Mouse (Mus musculus) midbrain, postnatal 0 days (tissue): ENCODE measurements around the gene Gm7075. TPM values are rescaled to one million over a fixed set of nuclear protein-coding genes. Genes with fewer than 3 reads are reported as not detected.

Experiments
- ATAC-seq: fragments of 200-750 bp; cut with Nextera tagmentation; 2 replicates; pipeline ENCODE4 v1.8.0; 2017; ENCODE audit warnings: moderate number of reproducible peaks, mild to moderate bottlenecking, moderate TSS enrichment, moderate library complexity; ENCODE audit not compliant: low FRiP score
- DNase-seq: peaks from one replicate; pipeline ENCODE4 v3.0.0-alpha.2; 2015; ENCODE audit warnings: low spot score
- H3K27ac ChIP-seq: fragments of 300-500 bp; sonication (generic); 2 replicates; pipeline ENCODE4 v1.5.1; 2014; ENCODE audit warnings: low read depth, mild to moderate bottlenecking, low read length, mixed read lengths
- H3K27me3 ChIP-seq: fragments of 300-500 bp; sonication (generic); 2 replicates; pipeline ENCODE4 v1.6.1; 2014; ENCODE audit warnings: low read length, control low read depth, mixed read lengths; ENCODE audit not compliant: insufficient read depth
- H3K36me3 ChIP-seq: fragments of 300-500 bp; sonication (generic); 2 replicates; pipeline ENCODE4 v1.6.1; 2014; ENCODE audit warnings: low read length, control low read depth, mixed read lengths; ENCODE audit not compliant: insufficient read depth
- H3K4me1 ChIP-seq: fragments of 300-500 bp; sonication (generic); 2 replicates; pipeline ENCODE4 v1.6.1; 2014; ENCODE audit warnings: mild to moderate bottlenecking, control low read depth, antibody characterized with exemption, low read length, mixed read lengths; ENCODE audit not compliant: insufficient read depth
- H3K4me2 ChIP-seq: fragments of 300-500 bp; sonication (generic); 2 replicates; pipeline ENCODE4 v1.6.1; 2014; ENCODE audit warnings: low read depth, mild to moderate bottlenecking, low read length, mixed read lengths; ENCODE audit not compliant: poor library complexity, severe bottlenecking
- H3K4me3 ChIP-seq: fragments of 300-500 bp; sonication (generic); 2 replicates; pipeline ENCODE4 v1.5.1; 2014; ENCODE audit warnings: low read depth, mild to moderate bottlenecking, low read length, moderate library complexity
- H3K9ac ChIP-seq: fragments of 300-500 bp; sonication (generic); replicated peaks from 2 replicates; pipeline ENCODE4 v1.6.1; 2014; ENCODE audit warnings: mild to moderate bottlenecking, low read length, moderate library complexity, mixed read lengths; ENCODE audit not compliant: poor library complexity, severe bottlenecking
- H3K9me3 ChIP-seq: fragments of 300-500 bp; sonication (generic); 2 replicates; pipeline ENCODE4 v1.6.1; 2016; ENCODE audit warnings: low read length, control low read depth
- CTCF ChIP-seq: IDR thresholded peaks from 2 replicates; pipeline ENCODE4 v1.5.1; 2016; ENCODE audit warnings: antibody characterized with exemption, mild to moderate bottlenecking
- WGBS: fragments of 180-500 bp; shearing (Covaris S2); extraction: QIAGEN DNeasy Blood & Tissue Kit; methylation state at CpG from one replicate; pipeline ENCODE4 v1.1.7; 2014; 5-methylcytosine and 5-hydroxymethylcytosine counted together
- polyA plus RNA-seq: library from polyadenylated mRNA; unstranded; fragments of >200 nt; fragmentation: Nextera tagmentation; extraction: Ambion mirVana; gene quantifications from 2 replicates; pipeline ENCODE4 v1.2.1, GENCODE M21; 2015
- total RNA-seq: library from RNA; depleted of rRNA; stranded (reverse); fragments of >200 nt; gene quantifications from 2 replicates; pipeline ENCODE4 v1.2.3, GENCODE M21; 2014; rRNA removed

Gene Gm7075
- total and polyA plus RNA-seq, 2 experiments from 2014 or later: not detected

DNA sequence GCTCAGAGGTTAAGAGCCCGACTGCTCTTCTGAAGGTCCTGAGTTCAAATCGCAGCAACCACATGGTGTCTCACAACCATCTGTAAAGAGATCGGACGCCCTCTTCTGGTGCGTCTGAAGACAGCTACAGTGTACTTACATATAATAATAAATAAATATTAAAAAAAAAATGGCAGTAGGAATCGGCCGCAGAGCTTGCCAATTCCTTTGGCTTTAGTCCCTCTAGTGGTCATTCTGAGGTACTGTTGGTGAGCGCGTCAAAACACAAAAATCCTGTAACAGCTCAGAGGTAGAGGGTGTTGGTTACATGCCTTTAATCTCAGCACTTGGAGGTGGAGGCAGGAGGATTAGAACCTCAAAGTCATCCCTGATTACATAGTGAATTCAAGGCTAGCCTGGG is 44.1 kb downstream of the Gm7075 start:
- no peak overlapping the region for H3K9ac ChIP-seq
- no peak overlapping the region for H3K4me3 ChIP-seq
- 0 out of 2 replicates have a peak, but pooled peaks have one; percentile 38 for ATAC-seq

DNA sequence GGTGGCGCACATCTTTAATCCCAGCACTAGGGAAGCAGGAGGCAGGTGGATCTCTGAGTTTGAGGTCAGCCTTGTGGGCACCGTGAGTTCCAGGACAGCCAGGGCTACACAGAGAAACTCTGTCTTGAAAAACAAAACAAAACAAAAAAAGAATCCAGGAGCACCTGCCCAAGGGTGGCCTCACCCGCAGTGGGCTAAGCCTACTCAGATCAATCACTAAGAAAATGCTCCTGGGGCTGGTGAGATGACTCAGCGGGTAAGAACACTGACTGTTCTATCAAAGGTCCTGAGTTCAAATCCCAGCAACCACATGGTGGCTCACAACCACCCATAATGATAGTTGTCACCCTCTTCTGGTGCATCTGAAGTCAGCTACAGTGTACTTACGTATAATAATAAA is 45.3 kb downstream of the Gm7075 start:
- no peaks in the 10 kb centered on the region for H3K9me3 ChIP-seq
- TF ChIP-seq CTCF: no peak
- H3K27me3 ChIP-seq: no peaks in the 10 kb centered on the region
- WGBS: 88% methylated on average over 5 of the region's 5 CpGs
- DNase-seq (no peak), ATAC-seq (no peak)
- H3K4me1 ChIP-seq: no peaks in the 10 kb centered on the region
- no peak overlapping the region for H3K9ac ChIP-seq
- H3K36me3 ChIP-seq: no peaks in the 10 kb centered on the region
- H3K27ac ChIP-seq: no peak overlapping the region
- no peak overlapping the region for H3K4me3 ChIP-seq
- H3K4me2 ChIP-seq: no peak overlapping the region

More for the DNA sequence above, 44.1 kb downstream of the Gm7075 start:
- Histone ChIP-seq H3K27me3 (no peaks in the 10 kb centered on the region), H3K4me2 (no peak overlapping the region), H3K36me3 (no peaks in the 10 kb centered on the region), H3K27ac (no peak overlapping the region), H3K4me1 (peaks cover 6% of the 10 kb centered on the region; the same call in 1 of the 2 replicates), H3K9me3 (no peaks in the 10 kb centered on the region)
- peak; percentile 91 for TF ChIP-seq CTCF
- 18% methylated on average over 9 of the region's 9 CpGs for WGBS
- DNase-seq: peak; percentile 84

Other genes starting within 250 kb of the Gm7075 start
- gene Mypn, start 217.8 kb downstream of the Gm7075 start, total RNA-seq: 0.22 and 0.57 TPM in 2 replicates
- gene Mypn, start 217.8 kb downstream of the Gm7075 start, polyA plus RNA-seq: 0.74 and 0.88 TPM in 2 replicates
- gene Herc4, start 178.0 kb downstream of the Gm7075 start, total RNA-seq: 24.8 and 40.6 TPM in 2 replicates
- gene Herc4, start 178.0 kb downstream of the Gm7075 start, polyA plus RNA-seq: 15.4 and 20.4 TPM in 2 replicates
- gene Sirt1, start 40.1 kb downstream of the Gm7075 start, total RNA-seq: 23.3 and 23.7 TPM in 2 replicates
- 2.6 and 3.5 TPM in 2 replicates for gene Sirt1, start 40.1 kb downstream of the Gm7075 start, polyA plus RNA-seq
- 12.8 and 14.1 TPM in 2 replicates for gene Dnajc12, start 39.3 kb downstream of the Gm7075 start, total RNA-seq
- gene Dnajc12, start 39.3 kb downstream of the Gm7075 start, polyA plus RNA-seq: 25.5 and 29.1 TPM in 2 replicates
- gene Ctnna3, start 8.3 kb upstream of the Gm7075 start, total RNA-seq: 1.0 TPM in 2 replicates
- gene Ctnna3, start 8.3 kb upstream of the Gm7075 start, polyA plus RNA-seq: 0.44 and 0.63 TPM in 2 replicates